Mouse (Mus musculus) G1E (cell line): ENCODE measurements at regions not wholly inside any gene's neighbourhood (a gene's known extent, or its start where the extent isn't known, plus 50 kb on each side); places are given as distances from the start of the nearest gene placed in this dataset.

ENCODE experiments used
- CTCF ChIP-seq: IDR thresholded peaks from 2 replicates; pipeline ENCODE4 v1.5.1; 2012; ENCODE audit warnings: low read depth, low read length, inconsistent platforms, mixed read lengths
- GATA1 ChIP-seq: IDR thresholded peaks from 2 replicates; pipeline ENCODE4 v1.6.1; 2012; ENCODE audit warnings: borderline replicate concordance, low read length, inconsistent platforms, mixed read lengths
- GATA2 ChIP-seq: IDR thresholded peaks from 2 replicates; pipeline ENCODE4 v1.6.1; 2012; ENCODE audit warnings: low read depth, low read length, inconsistent platforms, borderline replicate concordance
- TAL1 ChIP-seq: conservative IDR thresholded peaks from 2 replicates; pipeline ENCODE4 v1.6.1; 2012; ENCODE audit warnings: low read depth, low read length, inconsistent platforms, mixed read lengths

DNA sequence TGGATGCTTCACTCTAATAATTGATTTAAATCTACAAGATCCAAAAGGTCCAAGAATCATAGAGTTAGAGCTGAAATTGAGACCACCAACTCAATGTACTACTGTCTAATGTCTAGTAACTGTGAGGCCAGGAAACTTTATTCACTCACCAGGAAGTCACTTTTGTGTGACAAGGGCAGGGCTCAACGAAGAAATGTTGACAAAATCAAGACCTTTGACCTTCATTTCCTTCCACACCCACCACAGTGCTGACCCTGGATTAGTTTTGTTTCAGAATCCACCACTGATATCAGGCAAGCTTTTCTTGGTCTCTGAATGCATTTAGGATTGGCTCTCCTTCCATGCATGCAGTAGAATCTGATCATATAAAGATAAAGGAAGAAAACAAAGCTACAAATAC lies 487.5 kb upstream of the Gm26657 start:
- TF ChIP-seq TAL1: no peak
- no peak for TF ChIP-seq CTCF
- no peak for TF ChIP-seq GATA1
- TF ChIP-seq GATA2: no peak
